Mouse (Mus musculus) midbrain, embryonic 16.5 days (tissue): ENCODE results near the gene Abr. TPM values are rescaled to one million over a fixed set of nuclear protein-coding genes. Genes with fewer than 3 reads are reported as not detected.
A peak's percentile ranks its signal among the peaks of the same experiment; 100 is the strongest.

ENCODE experiments used
- ATAC-seq: fragments of 200-750 bp; cut with Nextera tagmentation; 2 replicates; pipeline ENCODE4 v1.8.0; 2017; ENCODE audit warnings: moderate TSS enrichment
- H3K27ac ChIP-seq: fragments of 300-500 bp; sonication (generic); 2 replicates; pipeline ENCODE4 v1.5.1; 2014; ENCODE audit warnings: mild to moderate bottlenecking, low read length, mixed read lengths
- H3K27me3 ChIP-seq: fragments of 300-500 bp; sonication (generic); 2 replicates; pipeline ENCODE4 v1.6.1; 2014; ENCODE audit warnings: low read depth, low read length, mixed read lengths; ENCODE audit not compliant: control insufficient read depth, insufficient read depth
- H3K36me3 ChIP-seq: fragments of 300-500 bp; sonication (generic); 2 replicates; pipeline ENCODE4 v1.6.1; 2014; ENCODE audit warnings: mild to moderate bottlenecking, low read length, moderate library complexity, mixed read lengths; ENCODE audit not compliant: control insufficient read depth, insufficient read depth
- H3K4me1 ChIP-seq: fragments of 300-500 bp; sonication (generic); 2 replicates; pipeline ENCODE4 v1.6.1; 2014; ENCODE audit warnings: mild to moderate bottlenecking, low read length, mixed read lengths; ENCODE audit not compliant: control insufficient read depth, insufficient read depth
- H3K4me2 ChIP-seq: fragments of 300-500 bp; sonication (generic); 2 replicates; pipeline ENCODE4 v1.6.1; 2014; ENCODE audit warnings: mild to moderate bottlenecking, low read length, mixed read lengths
- H3K4me3 ChIP-seq: fragments of 300-500 bp; sonication (generic); 2 replicates; pipeline ENCODE4 v1.5.1; 2014; ENCODE audit warnings: low read depth, mild to moderate bottlenecking, low read length, moderate library complexity, mixed read lengths
- H3K9ac ChIP-seq: fragments of 300-500 bp; sonication (generic); 2 replicates; pipeline ENCODE4 v1.6.1; 2014; ENCODE audit warnings: low read depth, low read length, mixed read lengths
- H3K9me3 ChIP-seq: fragments of 300-500 bp; sonication (generic); replicated peaks from 2 replicates; pipeline ENCODE4 v1.6.1; 2014; ENCODE audit warnings: mild to moderate bottlenecking, low read length, mixed read lengths; ENCODE audit not compliant: control insufficient read depth, poor library complexity, severe bottlenecking
- WGBS: fragments of 180-500 bp; shearing (Covaris S2); extraction: QIAGEN DNeasy Blood & Tissue Kit; methylation state at CpG from one replicate; pipeline ENCODE4 v1.1.7; 2014; 5-methylcytosine and 5-hydroxymethylcytosine counted together
- polyA plus RNA-seq: library from polyadenylated mRNA; unstranded; fragments of >200 nt; fragmentation: Nextera tagmentation; extraction: Ambion mirVana; gene quantifications from 2 replicates; pipeline ENCODE4 v1.2.1, GENCODE M21; 2015

Abr gene
- polyA plus RNA-seq, 1 experiment from 2014 or later = 110 TPM

DNA sequence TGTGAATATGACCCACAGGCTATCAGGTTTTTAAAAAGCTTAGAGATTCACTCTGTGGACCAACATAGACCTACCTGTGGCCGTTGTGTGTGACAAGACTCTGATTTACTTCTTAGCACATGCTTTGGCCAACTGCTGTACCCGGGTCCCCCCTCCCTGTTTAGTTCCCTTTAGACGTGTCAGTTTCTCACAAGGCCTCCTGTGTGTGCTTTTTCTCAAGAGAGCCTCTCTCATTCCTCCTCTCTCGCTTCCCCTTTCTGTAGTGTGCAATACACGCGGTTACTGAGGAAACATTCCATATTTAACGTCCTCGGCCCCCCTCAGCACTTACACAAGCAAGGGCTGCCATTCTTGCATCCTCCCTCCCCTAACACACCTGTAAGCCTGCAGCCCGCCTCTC is 163.4 kb downstream of the Abr start:
- no peak overlapping the region for H3K9ac ChIP-seq
- H3K27ac ChIP-seq = no peak overlapping the region
- peaks cover 6% of the 10 kb centered on the region; the same call in 1 of the 2 replicates for H3K4me1 ChIP-seq
- peaks cover 41% of the 10 kb centered on the region for H3K36me3 ChIP-seq
- WGBS = 81% methylated on average over 9 of the region's 9 CpGs
- ATAC-seq = no peak
- H3K27me3 ChIP-seq = no peaks in the 10 kb centered on the region
- H3K4me3 ChIP-seq = no peak overlapping the region
- H3K4me2 ChIP-seq = no peak overlapping the region
- H3K9me3 ChIP-seq = no peaks in the 10 kb centered on the region

GRCm38 (mm10) chr11:76456897-76457296 is 165.2 kb downstream of the Abr start:
- no peak overlapping the region for H3K4me3 ChIP-seq
- no peaks in the 10 kb centered on the region for H3K9me3 ChIP-seq
- 0 out of 2 replicates have a peak, but pooled peaks cover 5% of the 10 kb centered on the region for H3K4me1 ChIP-seq
- H3K36me3 ChIP-seq = peaks cover 43% of the 10 kb centered on the region
- H3K9ac ChIP-seq = peak overlapping the region; percentile 31; the same call in 1 of the 2 replicates
- H3K4me2 ChIP-seq = no peak overlapping the region
- no peaks in the 10 kb centered on the region for H3K27me3 ChIP-seq
- H3K27ac ChIP-seq = 0 out of 2 replicates have a peak overlapping the region, but pooled peaks have one; percentile 33
- no peak for ATAC-seq
- WGBS = 68% methylated on average over 10 of the region's 10 CpGs

DNA sequence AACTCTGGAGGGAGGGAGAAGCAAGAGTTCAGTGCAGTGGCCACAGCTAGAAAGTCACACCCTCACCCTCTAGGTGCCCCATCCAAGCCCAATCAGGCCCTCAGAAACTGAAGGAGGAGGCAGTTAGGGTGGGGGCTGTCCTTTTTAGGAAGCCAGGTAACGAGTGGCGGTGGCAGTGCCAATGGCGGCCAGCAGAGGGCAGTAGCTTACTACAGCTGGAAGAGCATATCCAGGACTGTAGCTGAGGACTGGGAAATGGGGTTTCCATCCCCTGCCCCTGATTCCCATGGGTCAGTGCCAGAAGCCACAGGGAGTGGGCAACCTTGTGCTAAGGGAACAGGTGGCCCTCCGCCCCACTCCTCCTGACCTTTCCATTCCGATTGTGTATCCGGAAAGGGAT is 165.9 kb downstream of the Abr start:
- H3K9ac ChIP-seq = peak overlapping the region; percentile 31; the same call in 1 of the 2 replicates
- ATAC-seq = peak; percentile 61; the same call in 1 of the 2 replicates
- no peak overlapping the region for H3K4me3 ChIP-seq
- no peak overlapping the region for H3K4me2 ChIP-seq
- peak overlapping the region; percentile 33; the same call in 1 of the 2 replicates for H3K27ac ChIP-seq
- peaks cover 48% of the 10 kb centered on the region for H3K36me3 ChIP-seq
- H3K4me1 ChIP-seq = peaks cover 6% of the 10 kb centered on the region; the same call in 1 of the 2 replicates
- H3K9me3 ChIP-seq = no peaks in the 10 kb centered on the region
- H3K27me3 ChIP-seq = no peaks in the 10 kb centered on the region
- WGBS = 10% methylated on average over 6 of the region's 6 CpGs

GRCm38 (mm10) chr11:76454492-76454891 is 167.6 kb downstream of the Abr start:
- no peak overlapping the region for H3K9ac ChIP-seq
- H3K27me3 ChIP-seq = no peaks in the 10 kb centered on the region
- H3K36me3 ChIP-seq = peaks cover 51% of the 10 kb centered on the region
- 57% methylated on average over 5 of the region's 5 CpGs for WGBS
- H3K4me1 ChIP-seq = peaks cover 22% of the 10 kb centered on the region
- no peaks in the 10 kb centered on the region for H3K9me3 ChIP-seq
- H3K27ac ChIP-seq = no peak overlapping the region
- no peak overlapping the region for H3K4me2 ChIP-seq
- H3K4me3 ChIP-seq = no peak overlapping the region
- ATAC-seq = no peak

DNA sequence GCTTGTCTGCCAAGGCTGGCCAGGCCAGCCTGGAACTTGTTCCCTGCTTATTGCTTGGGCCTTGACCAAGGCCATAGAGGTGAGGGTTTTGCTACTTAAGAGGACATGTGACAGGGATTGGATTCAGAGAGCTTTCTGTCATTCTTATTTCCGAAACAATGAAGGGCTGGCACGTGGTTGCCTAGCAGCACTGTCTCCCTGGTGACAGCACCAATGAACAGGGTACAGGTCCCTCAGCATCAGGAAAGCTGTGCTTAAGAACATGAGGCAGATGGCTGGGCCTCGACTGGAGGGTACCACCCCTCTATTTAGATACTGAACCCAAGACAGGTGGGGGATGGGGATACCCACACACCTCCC is 171.9 kb downstream of the Abr start:
- Histone ChIP-seq H3K36me3 (peaks cover 41% of the 10 kb centered on the region), H3K4me1 (peaks cover 40% of the 10 kb centered on the region), H3K27me3 (no peaks in the 10 kb centered on the region), H3K4me2 (peak overlapping the region; percentile 1; the same call in 1 of the 2 replicates), H3K9me3 (no peaks in the 10 kb centered on the region), H3K4me3 (no peak overlapping the region), H3K27ac (peak overlapping the region; percentile 84), H3K9ac (peak overlapping the region; percentile 30)
- peak; percentile 81 for ATAC-seq
- 11% methylated on average over 3 of the region's 3 CpGs for WGBS

GRCm38 (mm10) chr11:76449520-76450201 is 172.5 kb downstream of the Abr start:
- 13% methylated on average over 15 of the region's 15 CpGs for WGBS
- peak overlapping the region; percentile 1; the same call in 1 of the 2 replicates for H3K4me2 ChIP-seq
- peaks cover 40% of the 10 kb centered on the region for H3K4me1 ChIP-seq
- no peaks in the 10 kb centered on the region for H3K9me3 ChIP-seq
- ATAC-seq = peak; percentile 50
- peak overlapping the region; percentile 84 for H3K27ac ChIP-seq
- no peak overlapping the region for H3K4me3 ChIP-seq
- H3K36me3 ChIP-seq = peaks cover 40% of the 10 kb centered on the region
- peak overlapping the region; percentile 30 for H3K9ac ChIP-seq
- no peaks in the 10 kb centered on the region for H3K27me3 ChIP-seq

GRCm38 (mm10) chr11:76446251-76446650 is 175.9 kb downstream of the Abr start:
- Histone ChIP-seq H3K27ac (no peak overlapping the region), H3K4me3 (no peak overlapping the region), H3K27me3 (no peaks in the 10 kb centered on the region), H3K9ac (no peak overlapping the region), H3K4me2 (no peak overlapping the region), H3K4me1 (peaks cover 42% of the 10 kb centered on the region), H3K36me3 (peaks cover 21% of the 10 kb centered on the region), H3K9me3 (no peaks in the 10 kb centered on the region)
- 4% methylated on average over 10 of the region's 10 CpGs for WGBS
- no peak for ATAC-seq

DNA sequence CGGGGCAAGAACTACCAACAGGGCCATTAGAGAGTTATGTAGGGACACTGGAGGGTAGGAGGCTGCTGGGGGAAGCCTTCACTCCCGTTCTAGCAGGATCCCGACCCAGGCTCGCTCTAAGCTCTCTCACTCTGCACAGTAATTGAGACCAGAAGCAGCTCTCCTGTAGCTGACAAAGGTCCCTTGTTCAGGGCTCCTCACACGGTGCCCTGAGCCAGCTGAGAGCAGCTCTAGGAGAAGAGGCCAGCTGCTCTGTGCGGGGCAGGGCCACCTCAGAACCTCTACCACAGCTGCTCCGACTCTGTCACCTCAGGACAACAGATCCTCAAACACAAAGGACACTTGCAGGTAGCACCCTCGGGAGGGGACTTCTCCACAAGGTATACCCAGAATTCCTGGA is 176.7 kb downstream of the Abr start:
- peaks cover 37% of the 10 kb centered on the region for H3K4me1 ChIP-seq
- H3K27me3 ChIP-seq = no peaks in the 10 kb centered on the region
- no peak overlapping the region for H3K9ac ChIP-seq
- ATAC-seq = no peak
- 23% methylated on average over 8 of the region's 8 CpGs for WGBS
- H3K27ac ChIP-seq = no peak overlapping the region
- H3K9me3 ChIP-seq = no peaks in the 10 kb centered on the region
- peaks cover 18% of the 10 kb centered on the region; the same call in 1 of the 2 replicates for H3K36me3 ChIP-seq
- no peak overlapping the region for H3K4me2 ChIP-seq
- H3K4me3 ChIP-seq = no peak overlapping the region

DNA sequence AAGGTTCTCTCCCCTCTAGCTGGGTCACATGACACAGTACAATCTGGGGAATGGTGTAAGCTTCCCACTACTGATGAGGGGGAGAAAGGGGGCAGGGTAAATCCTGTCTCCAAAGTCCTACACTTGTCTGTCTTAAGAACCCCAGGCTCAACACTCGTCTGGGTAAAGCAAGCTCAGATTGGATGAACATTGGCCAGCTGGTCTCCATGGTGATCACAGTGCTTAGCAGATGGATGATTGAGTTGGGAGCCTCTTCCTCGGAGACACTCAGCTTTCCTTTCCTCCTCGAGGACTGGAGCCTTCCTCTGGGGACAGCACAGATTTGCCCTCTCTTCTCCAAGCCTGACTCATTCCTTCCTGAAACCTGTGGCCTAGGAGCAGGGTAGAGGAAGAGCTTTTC is 182.4 kb downstream of the Abr start:
- Histone ChIP-seq H3K36me3 (peaks cover 12% of the 10 kb centered on the region; the same call in 1 of the 2 replicates), H3K27me3 (no peaks in the 10 kb centered on the region), H3K9ac (no peak overlapping the region), H3K9me3 (no peaks in the 10 kb centered on the region), H3K4me1 (peaks cover 37% of the 10 kb centered on the region), H3K4me2 (no peak overlapping the region), H3K4me3 (no peak overlapping the region), H3K27ac (peak overlapping the region; percentile 63)
- no peak for ATAC-seq
- WGBS = 8% methylated on average over 3 of the region's 3 CpGs
